Mouse (Mus musculus) midbrain, embryonic 12.5 days (tissue): ENCODE data around the gene Gmeb1. TPM values are rescaled to one million over a fixed set of nuclear protein-coding genes. Genes with fewer than 3 reads are reported as not detected.
"Not testable (repeated sequence)": the region's sequence is repeated elsewhere in the genome, so short reads cannot be mapped to it uniquely, and the experiment has no call there.

Experiments
- ATAC-seq: fragments of 200-750 bp; cut with Nextera tagmentation; 2 replicates; pipeline ENCODE4 v1.8.0; 2017; ENCODE audit warnings: low read depth, moderate TSS enrichment, moderate library complexity; ENCODE audit not compliant: low FRiP score
- H3K27ac ChIP-seq: fragments of 300-500 bp; sonication (generic); replicated peaks from 2 replicates; pipeline ENCODE4 v1.5.1; 2016; ENCODE audit warnings: mild to moderate bottlenecking
- H3K27me3 ChIP-seq: fragments of 300-500 bp; sonication (generic); 2 replicates; pipeline ENCODE4 v1.6.1; 2016; ENCODE audit warnings: mild to moderate bottlenecking
- H3K36me3 ChIP-seq: fragments of 300-500 bp; sonication (generic); 2 replicates; pipeline ENCODE4 v1.6.1; 2016
- H3K4me1 ChIP-seq: fragments of 300-500 bp; sonication (generic); 2 replicates; pipeline ENCODE4 v1.6.1; 2016
- H3K4me2 ChIP-seq: fragments of 300-500 bp; sonication (generic); replicated peaks from 2 replicates; pipeline ENCODE4 v1.6.1; 2016; ENCODE audit warnings: mild to moderate bottlenecking, moderate library complexity
- H3K4me3 ChIP-seq: fragments of 300-500 bp; sonication (generic); 2 replicates; pipeline ENCODE4 v1.5.1; 2016; ENCODE audit warnings: mild to moderate bottlenecking
- H3K9ac ChIP-seq: fragments of 300-500 bp; sonication (generic); replicated peaks from 2 replicates; pipeline ENCODE4 v1.6.1; 2016; ENCODE audit warnings: mild to moderate bottlenecking, moderate library complexity
- H3K9me3 ChIP-seq: fragments of 300-500 bp; sonication (generic); 2 replicates; pipeline ENCODE4 v1.6.1; 2016; ENCODE audit warnings: mild to moderate bottlenecking
- WGBS: fragments of 180-500 bp; shearing (Covaris S2); methylation state at CpG from one replicate; pipeline ENCODE4 v1.1.7; 2016; 5-methylcytosine and 5-hydroxymethylcytosine counted together
- polyA plus RNA-seq: library from polyadenylated mRNA; unstranded; fragments of >200 nt; fragmentation: Nextera tagmentation; extraction: Ambion mirVana; gene quantifications from 2 replicates; pipeline ENCODE4 v1.2.1, GENCODE M21; 2016

Gmeb1 gene
- polyA plus RNA-seq, 1 experiment from 2014 or later = 46.4 TPM

GRCm38 (mm10) chr4:132299849-132300248, 38.4 kb upstream of the Gmeb1 start:
- no peak overlapping the region for H3K4me2 ChIP-seq
- no peaks in the 10 kb centered on the region for H3K36me3 ChIP-seq
- H3K4me3 ChIP-seq = no peak overlapping the region
- no peaks in the 10 kb centered on the region for H3K9me3 ChIP-seq
- peaks cover 7% of the 10 kb centered on the region; the same call in 1 of the 2 replicates for H3K4me1 ChIP-seq
- H3K27me3 ChIP-seq = no peaks in the 10 kb centered on the region
- H3K27ac ChIP-seq = no peak overlapping the region
- WGBS = 91% methylated on average over 1 of the region's 1 CpGs
- H3K9ac ChIP-seq = no peak overlapping the region
- no peak for ATAC-seq

- Histone ChIP-seq H3K36me3 (peaks cover 38% of the 10 kb centered on the region), H3K27me3 (no peaks in the 10 kb centered on the region), H3K4me2 (no peak overlapping the region), H3K9me3 (0 out of 2 replicates have a peak, but pooled peaks cover 3% of the 10 kb centered on the region), H3K4me1 (no peaks in the 10 kb centered on the region), H3K9ac (no peak overlapping the region), H3K27ac (no peak overlapping the region), H3K4me3 (no peak overlapping the region)
- ATAC-seq = no peak
- WGBS = 49% methylated on average over 8 of the region's 8 CpGs
These were observed 34.4 kb upstream of the Gmeb1 start for GRCm38 (mm10) chr4:132295696-132296390.

- Histone ChIP-seq H3K4me2 (no peak overlapping the region), H3K27me3 (no peaks in the 10 kb centered on the region), H3K9ac (no peak overlapping the region), H3K4me1 (no peaks in the 10 kb centered on the region), H3K36me3 (peaks cover 44% of the 10 kb centered on the region), H3K4me3 (no peak overlapping the region), H3K27ac (no peak overlapping the region), H3K9me3 (0 out of 2 replicates have a peak, but pooled peaks cover 3% of the 10 kb centered on the region)
- WGBS = 90% methylated on average over 7 of the region's 7 CpGs
- ATAC-seq = no peak
These were observed 32.4 kb upstream of the Gmeb1 start for GRCm38 (mm10) chr4:132293682-132294240.

- Histone ChIP-seq H3K27ac (no peak overlapping the region), H3K4me1 (no peaks in the 10 kb centered on the region), H3K27me3 (no peaks in the 10 kb centered on the region), H3K4me3 (no peak overlapping the region), H3K9me3 (0 out of 2 replicates have a peak, but pooled peaks cover 3% of the 10 kb centered on the region), H3K4me2 (no peak overlapping the region), H3K36me3 (peaks cover 44% of the 10 kb centered on the region), H3K9ac (no peak overlapping the region)
- no peak for ATAC-seq
- 37% methylated on average over 4 of the region's 4 CpGs for WGBS
These were observed 31.6 kb upstream of the Gmeb1 start for GRCm38 (mm10) chr4:132292988-132293387.

GRCm38 (mm10) chr4:132291624-132292335, 30.4 kb upstream of the Gmeb1 start:
- Histone ChIP-seq H3K9me3 (0 out of 2 replicates have a peak, but pooled peaks cover 3% of the 10 kb centered on the region), H3K4me2 (no peak overlapping the region), H3K9ac (no peak overlapping the region), H3K27me3 (no peaks in the 10 kb centered on the region), H3K4me1 (no peaks in the 10 kb centered on the region), H3K27ac (no peak overlapping the region), H3K4me3 (no peak overlapping the region), H3K36me3 (peaks cover 50% of the 10 kb centered on the region)
- no peak for ATAC-seq
- 80% methylated on average over 12 of the region's 12 CpGs for WGBS

GRCm38 (mm10) chr4:132291056-132291455, 29.7 kb upstream of the Gmeb1 start:
- Histone ChIP-seq H3K27ac (no peak overlapping the region), H3K4me2 (no peak overlapping the region), H3K36me3 (peaks cover 56% of the 10 kb centered on the region), H3K4me1 (no peaks in the 10 kb centered on the region), H3K4me3 (no peak overlapping the region), H3K9me3 (0 out of 2 replicates have a peak, but pooled peaks cover 3% of the 10 kb centered on the region), H3K27me3 (no peaks in the 10 kb centered on the region), H3K9ac (no peak overlapping the region)
- WGBS = 92% methylated on average over 4 of the region's 4 CpGs
- no peak for ATAC-seq

GRCm38 (mm10) chr4:132288840-132289239, 27.4 kb upstream of the Gmeb1 start:
- H3K27me3 ChIP-seq, H3K27ac ChIP-seq, H3K4me3 ChIP-seq, ATAC-seq, H3K4me2 ChIP-seq, H3K9me3 ChIP-seq, H3K4me1 ChIP-seq, H3K9ac ChIP-seq: not testable (repeated sequence)
- peaks cover 67% of the 10 kb centered on the region for H3K36me3 ChIP-seq
- 78% methylated on average over 3 of the region's 5 CpGs for WGBS

- H3K4me1 ChIP-seq = peaks cover 19% of the 10 kb centered on the region
- no peak overlapping the region for H3K9ac ChIP-seq
- H3K4me2 ChIP-seq = peak overlapping the region; percentile 15; the same call in 1 of the 2 replicates
- no peak overlapping the region for H3K27ac ChIP-seq
- no peak overlapping the region for H3K4me3 ChIP-seq
- no peaks in the 10 kb centered on the region for H3K9me3 ChIP-seq
- no peak for ATAC-seq
- WGBS = 95% methylated on average over 3 of the region's 3 CpGs
- peaks cover 5% of the 10 kb centered on the region; the same call in 1 of the 2 replicates for H3K36me3 ChIP-seq
- H3K27me3 ChIP-seq = no peaks in the 10 kb centered on the region; the same call in 1 of the 2 replicates
These were observed 14.5 kb upstream of the Gmeb1 start for GRCm38 (mm10) chr4:132275949-132276348.

GRCm38 (mm10) chr4:132274156-132274862, 12.9 kb upstream of the Gmeb1 start, which contains the start of gene Taf12:
Gene Taf12, plus strand, starts transcription at chr4:132274375.
- no peaks in the 10 kb centered on the region for H3K9me3 ChIP-seq
- peak; percentile 84 for ATAC-seq
- peak within 1 kb of the TSS; percentile 93 for H3K4me2 ChIP-seq
- peak within 1 kb of the TSS; percentile 85 for H3K4me3 ChIP-seq
- peaks cover 24% of the 10 kb centered on the region for H3K4me1 ChIP-seq
- no peaks in the 10 kb centered on the region for H3K36me3 ChIP-seq
- H3K27ac ChIP-seq = peak within 1 kb of the TSS; percentile 92
- under 1% methylated on average over 48 of the region's 48 CpGs for WGBS
- H3K9ac ChIP-seq = peak within 1 kb of the TSS; percentile 91
- no peaks in the 10 kb centered on the region; the same call in 1 of the 2 replicates for H3K27me3 ChIP-seq

- Histone ChIP-seq H3K4me1 (peaks cover 24% of the 10 kb centered on the region), H3K36me3 (no peaks in the 10 kb centered on the region), H3K9ac (no peak overlapping the region), H3K27ac (no peak overlapping the region), H3K4me2 (peak overlapping the region; percentile 93), H3K9me3 (no peaks in the 10 kb centered on the region), H3K4me3 (0 out of 2 replicates have a peak overlapping the region, but pooled peaks have one; percentile 85), H3K27me3 (no peaks in the 10 kb centered on the region; the same call in 1 of the 2 replicates)
- ATAC-seq = no peak
- WGBS = 70% methylated on average over 2 of the region's 2 CpGs
These were observed 11.8 kb upstream of the Gmeb1 start for GRCm38 (mm10) chr4:132273166-132273565.

- Histone ChIP-seq H3K9ac (peak overlapping the region; percentile 56; the same call in 1 of the 2 replicates), H3K4me1 (peaks cover 13% of the 10 kb centered on the region), H3K4me2 (peak overlapping the region; percentile 51), H3K27me3 (no peaks in the 10 kb centered on the region; the same call in 1 of the 2 replicates), H3K36me3 (no peaks in the 10 kb centered on the region), H3K27ac (peak overlapping the region; percentile 91), H3K9me3 (no peaks in the 10 kb centered on the region), H3K4me3 (peak overlapping the region; percentile 29)
- ATAC-seq = peak; percentile 78
- under 1% methylated on average over 35 of the region's 35 CpGs for WGBS
These were observed 8.5 kb upstream of the Gmeb1 start for GRCm38 (mm10) chr4:132269740-132270560.
